Mouse (Mus musculus) bone marrow macrophage, adult 2 months (primary cell): Measurements from ENCODE around the gene Krtap1-3. TPM values are rescaled to one million over a fixed set of nuclear protein-coding genes. Genes with fewer than 3 reads are reported as not detected.

Experiments
- H3K27ac ChIP-seq: 2 replicates; pipeline ENCODE4 v1.5.1; 2012; ENCODE audit warnings: low read depth, low read length; ENCODE audit not compliant: insufficient read depth
- H3K4me1 ChIP-seq: 2 replicates; pipeline ENCODE4 v1.6.1; 2012; ENCODE audit warnings: low read length; ENCODE audit not compliant: control insufficient read depth, insufficient read depth
- H3K4me3 ChIP-seq: 2 replicates; pipeline ENCODE4 v1.5.1; 2012; ENCODE audit warnings: mild to moderate bottlenecking, low read length, moderate library complexity; ENCODE audit not compliant: insufficient read depth
- CTCF ChIP-seq: IDR thresholded peaks from 2 replicates; pipeline ENCODE4 v1.5.1; 2012; ENCODE audit warnings: low read depth, mild to moderate bottlenecking, low read length, moderate library complexity
- POLR2A ChIP-seq: IDR thresholded peaks from 2 replicates; pipeline ENCODE4 v1.6.1; 2012; ENCODE audit warnings: mild to moderate bottlenecking, low read depth, low read length, borderline replicate concordance
- polyA plus RNA-seq: library from polyadenylated mRNA; stranded (reverse); fragments of >200 nt; gene quantifications from 2 replicates; pipeline ENCODE4 v1.2.4, GENCODE M21; 2012; ENCODE audit not compliant: missing spikeins, insufficient read depth, insufficient read length

The Krtap1-3 gene
- polyA plus RNA-seq, 1 experiment, result not detected

DNA sequence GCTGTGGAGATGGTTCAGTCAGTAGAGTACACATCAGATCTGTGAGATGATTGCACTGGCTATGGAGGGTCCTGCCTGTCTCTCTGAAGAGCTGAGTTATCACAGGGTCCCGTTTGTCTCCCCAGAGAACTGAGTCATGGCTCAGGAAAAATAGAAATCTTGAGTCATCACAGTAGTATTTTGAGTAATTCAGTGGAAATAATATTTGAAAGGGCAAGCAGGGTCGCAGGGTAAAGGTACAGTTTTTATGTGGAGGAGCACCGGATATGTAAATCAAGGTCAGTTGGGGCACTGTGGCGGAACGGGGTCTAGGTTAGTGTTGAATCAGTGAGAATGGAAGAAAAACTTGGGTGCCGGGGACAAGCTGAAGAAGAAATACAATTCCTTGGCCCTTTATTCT lies 28.6 kb downstream of the Krtap1-3 start:
- H3K27ac ChIP-seq, result no peak overlapping the region
- no peaks in the 10 kb centered on the region for H3K4me1 ChIP-seq
- H3K4me3 ChIP-seq, result no peak overlapping the region
- TF ChIP-seq CTCF (no peak), POLR2A (no peak)

DNA sequence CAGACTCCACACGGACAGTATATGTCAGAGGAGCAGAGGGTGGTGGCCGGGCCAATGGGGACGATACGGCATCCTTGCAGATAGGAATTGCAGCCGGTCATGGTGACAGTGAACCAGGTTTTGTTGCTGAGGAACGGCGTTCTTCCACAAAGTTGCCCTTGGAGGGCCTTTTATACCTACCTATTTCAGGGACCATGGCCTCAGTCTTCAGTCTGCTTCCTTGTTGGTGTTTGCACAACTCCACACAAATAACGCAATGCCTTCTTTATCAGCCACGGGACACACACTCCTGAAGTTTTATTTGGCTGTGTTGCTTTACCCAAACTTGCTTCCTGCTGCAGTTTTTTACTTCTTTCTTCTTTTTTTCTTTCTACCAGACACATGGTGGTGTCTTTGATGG lies 31.8 kb downstream of the Krtap1-3 start, which contains the start of gene Gm11939:
TSS of gene Gm11939 (minus strand) at position 101 of the 400 bp plus-strand sequence.
- Histone ChIP-seq H3K4me3 (no peak within 1 kb of the TSS), H3K27ac (no peak within 1 kb of the TSS), H3K4me1 (no peaks in the 10 kb centered on the region)
- no peak for TF ChIP-seq CTCF

DNA sequence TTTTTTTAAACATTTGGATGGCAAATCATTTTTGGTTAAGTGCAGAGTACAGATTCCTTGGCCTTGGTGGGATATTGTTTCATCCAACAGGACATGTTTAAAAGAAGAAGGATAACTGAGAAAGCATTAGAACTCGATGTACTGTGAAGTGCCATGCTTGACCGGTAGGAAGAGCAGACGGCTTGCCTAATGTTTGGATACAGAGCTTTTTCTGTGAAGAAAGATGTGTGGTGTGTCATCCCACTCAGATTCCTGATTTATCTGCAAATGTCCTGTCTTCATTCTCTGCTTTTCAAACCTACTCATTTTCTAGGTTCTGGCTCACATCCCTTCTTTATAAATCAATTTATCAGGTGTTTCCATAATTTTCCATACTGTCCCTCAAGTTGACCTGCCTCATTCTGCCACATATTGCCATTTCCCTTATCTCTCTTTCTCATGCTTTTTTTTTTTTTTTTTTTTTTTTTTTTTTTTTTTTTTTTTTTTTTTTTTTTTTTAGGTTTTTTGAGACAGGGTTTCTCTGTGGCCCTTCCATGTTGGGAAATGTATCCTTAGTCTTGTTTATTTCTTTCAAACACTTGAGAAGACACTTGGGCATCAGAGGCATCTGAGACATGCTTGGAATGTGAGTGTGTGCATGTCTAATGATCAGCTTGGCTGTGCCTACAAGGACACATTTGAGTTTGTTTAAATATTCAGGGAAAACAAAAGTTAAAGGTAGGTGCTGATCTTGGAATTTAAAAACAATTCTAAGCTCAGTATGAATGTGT lies 33.0 kb downstream of the Krtap1-3 start:
- H3K4me3 ChIP-seq, result no peak overlapping the region
- TF ChIP-seq CTCF (no peak), POLR2A (no peak)
- H3K27ac ChIP-seq, result no peak overlapping the region
- no peaks in the 10 kb centered on the region for H3K4me1 ChIP-seq

DNA sequence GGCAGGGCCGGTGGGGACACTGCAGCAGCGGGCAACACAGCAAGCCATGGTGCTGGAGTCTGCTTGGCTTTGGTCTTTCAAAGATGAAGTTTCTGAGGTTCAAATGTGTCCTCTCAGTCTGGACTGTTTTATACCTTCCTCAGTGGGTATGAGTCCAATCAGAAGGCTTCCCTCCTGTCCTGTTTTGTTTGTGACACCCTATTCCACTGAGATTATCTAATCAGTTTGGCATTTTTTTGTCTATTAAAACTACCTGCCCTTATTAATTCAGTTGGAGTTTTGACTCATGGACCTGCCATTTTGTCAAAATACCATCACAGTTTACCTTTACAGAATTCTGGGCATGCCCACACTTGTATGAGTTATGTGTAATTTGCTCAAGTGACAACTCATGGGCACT lies 34.4 kb downstream of the Krtap1-3 start, which contains the start of gene Krtap3-2:
TSS of gene Krtap3-2 (minus strand) at position 101 of the 400 bp plus-strand sequence.
- no peak within 1 kb of the TSS for H3K27ac ChIP-seq
- TF ChIP-seq POLR2A, result no peak
- no peak for TF ChIP-seq CTCF
- H3K4me3 ChIP-seq, result no peak within 1 kb of the TSS
- no peaks in the 10 kb centered on the region for H3K4me1 ChIP-seq

DNA sequence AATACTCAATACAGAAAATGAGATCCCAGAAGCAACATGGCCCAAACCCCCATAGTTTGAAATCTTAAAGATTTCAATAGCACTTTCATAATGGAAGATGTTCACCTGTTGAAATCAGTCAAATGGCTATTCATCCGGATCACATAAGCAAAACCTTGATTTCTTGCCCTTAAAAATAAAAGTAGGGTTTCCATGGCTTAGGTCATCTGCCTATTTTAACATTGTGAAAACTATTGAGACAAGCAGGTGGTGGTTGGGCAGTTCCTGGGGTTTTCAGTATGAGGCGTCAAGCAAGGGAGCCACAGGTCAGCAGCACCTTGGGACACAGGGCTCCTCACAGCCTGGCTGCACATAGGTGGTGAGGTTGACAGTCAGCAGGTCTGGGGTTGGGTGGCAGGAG lies 34.9 kb downstream of the Krtap1-3 start:
- Histone ChIP-seq H3K4me3 (no peak overlapping the region), H3K4me1 (no peaks in the 10 kb centered on the region), H3K27ac (no peak overlapping the region)
- TF ChIP-seq POLR2A (no peak), CTCF (no peak)

DNA sequence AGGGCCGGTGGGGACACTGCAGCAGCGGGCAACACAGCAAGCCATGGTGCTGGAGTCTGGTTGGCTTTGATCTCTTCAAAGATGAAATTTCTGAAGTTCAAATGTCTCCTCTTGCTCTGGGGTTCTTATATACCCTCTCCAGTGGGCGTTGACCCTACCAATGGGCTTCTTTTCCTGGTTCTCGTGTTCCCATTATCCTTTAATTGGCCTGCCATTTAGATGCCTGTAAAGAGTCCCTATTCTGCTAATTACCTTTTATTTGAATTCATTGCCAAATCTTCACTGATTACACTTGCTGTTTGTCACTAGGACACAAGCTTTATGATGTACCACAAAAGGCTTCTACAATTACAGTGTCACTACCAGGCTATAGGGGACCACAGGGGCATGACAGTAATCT lies 40.4 kb downstream of the Krtap1-3 start, which contains the start of gene Krtap3-3:
TSS of gene Krtap3-3 (minus strand) at position 101 of the 400 bp plus-strand sequence.
- no peak for TF ChIP-seq POLR2A
- no peak for TF ChIP-seq CTCF
- Histone ChIP-seq H3K27ac (no peak within 1 kb of the TSS), H3K4me3 (no peak within 1 kb of the TSS), H3K4me1 (no peaks in the 10 kb centered on the region)

DNA sequence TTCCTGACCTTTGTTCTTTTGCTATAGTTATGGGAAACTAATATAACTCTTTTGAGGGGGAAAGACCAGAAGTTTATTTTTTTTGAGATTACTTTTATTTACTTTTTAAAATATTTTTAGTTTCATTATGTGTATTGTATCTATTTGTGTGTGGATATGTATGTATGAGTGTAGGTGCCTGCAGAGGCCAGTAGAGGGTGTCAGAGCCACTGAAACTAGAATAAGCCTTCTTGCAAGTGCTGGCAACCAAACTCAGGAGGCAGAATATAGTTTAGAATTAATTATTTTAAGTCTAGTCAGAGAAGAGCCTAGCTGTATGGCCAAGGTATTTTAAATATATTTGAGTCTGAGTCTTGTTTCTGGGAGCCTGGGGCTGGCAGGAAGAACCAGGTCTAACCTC lies 43.2 kb downstream of the Krtap1-3 start:
- H3K4me1 ChIP-seq, result no peaks in the 10 kb centered on the region
- H3K4me3 ChIP-seq, result no peak overlapping the region
- TF ChIP-seq POLR2A (no peak), CTCF (no peak)
- no peak overlapping the region for H3K27ac ChIP-seq

Other genes with a start within 250 kb of the Krtap1-3 start
- gene Krt27, start 240.2 kb downstream of the Krtap1-3 start, polyA plus RNA-seq, result not detected in 2 replicates
- not detected in 2 replicates for gene Krt28, start 216.4 kb downstream of the Krtap1-3 start, polyA plus RNA-seq
- gene Krt10, start 202.0 kb downstream of the Krtap1-3 start, polyA plus RNA-seq, result 5.0 and 6.4 TPM in 2 replicates
- not detected in 2 replicates for gene Krt12, start 169.1 kb downstream of the Krtap1-3 start, polyA plus RNA-seq
- not detected in 2 replicates for gene Krt20, start 153.2 kb downstream of the Krtap1-3 start, polyA plus RNA-seq
- gene Krt23, start 98.2 kb downstream of the Krtap1-3 start, polyA plus RNA-seq, result not detected in 2 replicates
- not detected in 2 replicates for gene Krt39, start 70.0 kb downstream of the Krtap1-3 start, polyA plus RNA-seq
- not detected in 2 replicates for gene Krt40, start 48.2 kb downstream of the Krtap1-3 start, polyA plus RNA-seq
- gene Krtap3-3, start 40.5 kb downstream of the Krtap1-3 start, polyA plus RNA-seq, result not detected in 2 replicates
- gene Krtap3-2, start 34.5 kb downstream of the Krtap1-3 start, polyA plus RNA-seq, result not detected in 2 replicates
- not detected in 2 replicates for gene Gm11939, start 31.9 kb downstream of the Krtap1-3 start, polyA plus RNA-seq
- gene Krtap3-1, start 24.7 kb downstream of the Krtap1-3 start, polyA plus RNA-seq, result not detected in 2 replicates
- not detected in 2 replicates for gene Krtap1-5, start 10.3 kb downstream of the Krtap1-3 start, polyA plus RNA-seq
- gene Krtap1-4, start 7.7 kb downstream of the Krtap1-3 start, polyA plus RNA-seq, result not detected in 2 replicates
- not detected in 2 replicates for gene Krtap9-3, start 6.8 kb upstream of the Krtap1-3 start, polyA plus RNA-seq
- gene Gm11938, start 12.0 kb upstream of the Krtap1-3 start, polyA plus RNA-seq, result not detected in 2 replicates
- gene Gm11937, start 18.9 kb upstream of the Krtap1-3 start, polyA plus RNA-seq, result not detected in 2 replicates
- not detected in 2 replicates for gene Krtap2-4, start 23.5 kb upstream of the Krtap1-3 start, polyA plus RNA-seq
- gene Gm11562, start 29.1 kb upstream of the Krtap1-3 start, polyA plus RNA-seq, result not detected in 2 replicates
- gene Krtap4-1, start 36.9 kb upstream of the Krtap1-3 start, polyA plus RNA-seq, result not detected in 2 replicates
- gene Krtap4-2, start 43.7 kb upstream of the Krtap1-3 start, polyA plus RNA-seq, result not detected in 2 replicates
- not detected in 2 replicates for gene Krtap4-7, start 52.8 kb upstream of the Krtap1-3 start, polyA plus RNA-seq
- gene Gm11555, start 58.9 kb upstream of the Krtap1-3 start, polyA plus RNA-seq, result not detected in 2 replicates
- not detected in 2 replicates for gene Gm11563, start 67.6 kb upstream of the Krtap1-3 start, polyA plus RNA-seq
- gene Krtap4-6, start 74.6 kb upstream of the Krtap1-3 start, polyA plus RNA-seq, result not detected in 2 replicates
- gene Gm14190, start 99.4 kb upstream of the Krtap1-3 start, polyA plus RNA-seq, result not detected in 2 replicates
- not detected in 2 replicates for gene Gm14180, start 143.0 kb upstream of the Krtap1-3 start, polyA plus RNA-seq
- gene Gm11595, start 181.6 kb upstream of the Krtap1-3 start, polyA plus RNA-seq, result not detected in 2 replicates
- gene Krtap4-8, start 189.4 kb upstream of the Krtap1-3 start, polyA plus RNA-seq, result not detected in 2 replicates
- gene Krtap4-9, start 193.9 kb upstream of the Krtap1-3 start, polyA plus RNA-seq, result not detected in 2 replicates
- not detected in 2 replicates for gene Gm11596, start 202.1 kb upstream of the Krtap1-3 start, polyA plus RNA-seq
- not detected in 2 replicates for gene Gm11569, start 207.6 kb upstream of the Krtap1-3 start, polyA plus RNA-seq
- gene Gm11554, start 213.1 kb upstream of the Krtap1-3 start, polyA plus RNA-seq, result not detected in 2 replicates
- not detected in 2 replicates for gene Krtap4-13, start 218.6 kb upstream of the Krtap1-3 start, polyA plus RNA-seq
- gene Gm11564, start 224.3 kb upstream of the Krtap1-3 start, polyA plus RNA-seq, result not detected in 2 replicates
- not detected in 2 replicates for gene 2300003K06Rik, start 246.7 kb upstream of the Krtap1-3 start, polyA plus RNA-seq